Mouse (Mus musculus): Measurements from ENCODE around the gene Atxn7.

DNA sequence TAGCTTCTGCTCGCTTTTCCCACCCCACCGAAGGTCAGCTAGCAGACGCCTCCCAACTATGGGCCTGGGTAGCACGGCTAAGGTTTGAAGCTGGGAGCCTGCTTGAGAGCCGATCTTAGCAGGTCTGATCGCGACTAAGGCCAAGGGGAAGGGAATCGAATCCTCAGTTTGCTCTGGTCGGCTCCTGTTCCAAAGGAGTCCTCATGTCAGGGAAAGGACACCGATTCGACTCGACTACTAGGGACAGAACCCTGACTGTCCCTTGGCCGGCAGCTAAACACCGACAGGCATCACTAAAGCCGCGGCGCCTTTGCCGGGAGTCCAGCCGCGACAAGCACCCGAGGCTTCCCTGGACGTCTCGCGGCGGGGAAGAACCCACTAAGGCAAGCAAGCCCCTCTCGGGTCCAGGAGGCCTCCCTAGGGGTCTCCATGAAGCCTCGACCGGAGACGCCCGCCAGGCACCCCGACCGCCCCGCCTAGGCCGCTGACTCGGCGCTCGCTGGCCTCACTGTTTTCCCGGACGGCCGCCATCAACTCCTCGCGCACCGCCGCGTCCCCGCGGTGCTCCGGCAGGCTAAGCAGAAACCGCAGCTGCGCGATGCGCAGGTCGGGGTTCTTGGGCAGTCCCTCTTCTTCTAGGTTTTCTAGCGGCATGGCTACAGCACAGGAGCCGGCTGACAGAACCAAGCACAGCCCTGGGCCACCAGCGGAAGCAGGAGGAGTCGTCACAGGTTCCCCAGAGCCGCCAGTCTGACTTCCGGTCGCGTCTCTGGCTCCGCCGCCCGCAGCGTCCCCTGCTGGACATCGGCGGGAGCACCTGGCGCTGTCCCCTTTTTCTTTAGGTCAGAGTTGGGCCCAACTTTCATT lies 159.2 kb downstream of the Atxn7 start, which contains the start of gene Psmd6:
- TF ChIP-seq POLR2A (IDR thresholded peaks at IDR 0.05; ENCODE audit: insufficient read depth, low read depth, low read length) (peak; percentile 74), CTCF (IDR thresholded peaks at IDR 0.05; ENCODE audit: insufficient read depth, low read depth, low read length) (peak; percentile 95)
